22 mouse cellular contexts compared by ENCODE assay signal in genomic region chr15:26337775-26338174, GRCm38 (mm10). TPM values are rescaled to one million over a fixed set of nuclear protein-coding genes. Genes with fewer than 3 reads are reported as not detected.
"Had no signal": no experiment of that assay in that cellular context is flagged by ENCODE, and none has a peak within 500 bp of the region (broad histone marks: within the 10 kb centered on the region; RNA-seq: fewer than 3 reads in every experiment).

No protein-coding gene starts in this region.

- DNase-seq: lung, adult 2 months; lung, postnatal 14 days; lung, postnatal 36 days; right cerebral cortex, postnatal 14 days; thymus, adult 18-20 months; thymus, postnatal 14 days; thymus, postnatal 36 days had no signal

- H3K36me3 ChIP-seq: lung, embryonic 15.5 days; midbrain, embryonic 13.5 days; midbrain, embryonic 15.5 days; neural tube, embryonic 12.5 days; stomach, embryonic 15.5 days had no signal

- H3K27ac ChIP-seq: lung, embryonic 15.5 days; macrophage; midbrain, embryonic 13.5 days; midbrain, embryonic 15.5 days; neural tube, embryonic 12.5 days; stomach, embryonic 15.5 days; stomach, postnatal 0 days had no signal

- H3K4me2 ChIP-seq: lung, embryonic 15.5 days; midbrain, embryonic 11.5 days; midbrain, embryonic 13.5 days; midbrain, embryonic 15.5 days; neural tube, embryonic 12.5 days; stomach, embryonic 15.5 days had no signal

- H3K4me1 ChIP-seq: lung, embryonic 15.5 days; megakaryocyte, embryonic 14.5 days; midbrain, embryonic 15.5 days; neural tube, embryonic 12.5 days; stomach, embryonic 15.5 days had no signal

- ATAC-seq: lung, postnatal 0 days; midbrain, embryonic 13.5 days; midbrain, embryonic 15.5 days had no signal

- H3K4me3 ChIP-seq: lung, embryonic 15.5 days; megakaryocyte, embryonic 14.5 days; midbrain, embryonic 13.5 days; midbrain, embryonic 15.5 days; neural tube, embryonic 12.5 days; stomach, embryonic 15.5 days had no signal

- H3K9me3 ChIP-seq: lung, embryonic 15.5 days; midbrain, embryonic 13.5 days; midbrain, embryonic 15.5 days; neural tube, embryonic 12.5 days; stomach, embryonic 15.5 days had no signal

- H3K27me3 ChIP-seq: lung, embryonic 15.5 days; megakaryocyte, embryonic 14.5 days; midbrain, embryonic 13.5 days; midbrain, embryonic 15.5 days; neural tube, embryonic 12.5 days; stomach, embryonic 15.5 days had no signal

- H3K9ac ChIP-seq: lung, embryonic 15.5 days; midbrain, embryonic 13.5 days; midbrain, embryonic 15.5 days; neural tube, embryonic 12.5 days; stomach, embryonic 15.5 days had no signal

RNA-seq across cellular contexts. Expression of gene March11, which starts 28.9 kb away (rescaled TPM):
- total RNA-seq: megakaryocyte progenitor cell, adult 5-6 weeks; monocyte, adult 5-6 weeks; neutrophil, adult 5-6 weeks had no signal
- polyA plus RNA-seq: lung, postnatal 0 days; macrophage; spleen, adult 2 months; stomach, postnatal 0 days; thymus, postnatal 0 days had no signal
